Mouse (Mus musculus) heart, adult 8-10 months (tissue): ENCODE measurements around the gene Neurod2. TPM values are rescaled to one million over a fixed set of nuclear protein-coding genes. Genes with fewer than 3 reads are reported as not detected.

Experiments
- DNase-seq: peaks from one replicate; pipeline ENCODE4 v3.0.0; 2022; ENCODE audit warnings: low spot score
- total RNA-seq, 4 experiments: library from RNA; stranded (reverse); gene quantifications; 2 replicates each; pipeline ENCODE4 v1.2.4; 2022

Neurod2 gene
- total RNA-seq, 4 experiments from 2014 or later: not detected

DNA sequence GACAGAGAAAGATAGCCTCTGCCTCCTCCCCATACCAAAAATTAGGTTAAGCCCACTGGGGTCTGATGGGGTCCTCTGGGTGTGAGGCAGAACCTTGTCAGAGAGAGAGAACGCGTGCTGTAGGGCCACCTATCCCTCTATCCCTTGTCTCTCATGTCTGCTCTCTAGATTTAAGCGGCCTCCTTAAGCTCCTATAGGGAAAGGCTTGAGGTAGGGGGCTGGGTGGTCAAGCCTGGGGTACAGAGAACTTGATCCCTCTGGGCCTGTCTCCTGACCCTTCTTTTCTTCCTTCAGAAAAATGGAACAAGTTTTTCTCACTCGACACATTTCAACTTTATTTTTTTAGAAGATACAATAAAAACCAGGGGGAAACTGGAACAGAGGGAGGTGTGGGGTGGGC is 3.4 kb upstream of the Neurod2 start:
- DNase-seq: no peak

GRCm38 (mm10) chr11:98332186-98332585 is 2.7 kb upstream of the Neurod2 start:
- DNase-seq: no peak

- no peak for DNase-seq
Measured at GRCm38 (mm10) chr11:98331401-98331800, 2.0 kb upstream of the Neurod2 start.

DNA sequence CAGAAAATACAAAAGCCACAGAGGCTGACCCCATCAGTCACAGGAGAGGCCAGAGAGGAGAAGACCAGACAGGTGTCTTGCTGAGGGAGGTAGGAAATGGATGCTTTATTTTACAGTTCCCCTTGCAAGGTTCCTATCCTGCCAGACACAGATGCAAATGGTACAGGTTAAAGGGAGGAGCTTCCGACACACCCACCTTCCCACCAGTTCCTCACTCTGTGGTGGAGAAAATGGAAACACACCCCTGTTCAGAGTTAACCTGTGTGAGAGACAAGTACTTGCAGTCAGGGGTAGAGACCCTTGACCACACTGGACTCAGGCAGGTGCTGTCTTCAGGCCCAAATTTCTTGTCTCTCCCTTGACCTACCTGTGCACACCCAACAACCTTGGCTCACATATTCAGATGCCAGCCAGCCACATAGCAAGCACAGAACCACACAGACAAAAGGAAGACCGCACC is 1.3 kb upstream of the Neurod2 start:
- no peak for DNase-seq

DNA sequence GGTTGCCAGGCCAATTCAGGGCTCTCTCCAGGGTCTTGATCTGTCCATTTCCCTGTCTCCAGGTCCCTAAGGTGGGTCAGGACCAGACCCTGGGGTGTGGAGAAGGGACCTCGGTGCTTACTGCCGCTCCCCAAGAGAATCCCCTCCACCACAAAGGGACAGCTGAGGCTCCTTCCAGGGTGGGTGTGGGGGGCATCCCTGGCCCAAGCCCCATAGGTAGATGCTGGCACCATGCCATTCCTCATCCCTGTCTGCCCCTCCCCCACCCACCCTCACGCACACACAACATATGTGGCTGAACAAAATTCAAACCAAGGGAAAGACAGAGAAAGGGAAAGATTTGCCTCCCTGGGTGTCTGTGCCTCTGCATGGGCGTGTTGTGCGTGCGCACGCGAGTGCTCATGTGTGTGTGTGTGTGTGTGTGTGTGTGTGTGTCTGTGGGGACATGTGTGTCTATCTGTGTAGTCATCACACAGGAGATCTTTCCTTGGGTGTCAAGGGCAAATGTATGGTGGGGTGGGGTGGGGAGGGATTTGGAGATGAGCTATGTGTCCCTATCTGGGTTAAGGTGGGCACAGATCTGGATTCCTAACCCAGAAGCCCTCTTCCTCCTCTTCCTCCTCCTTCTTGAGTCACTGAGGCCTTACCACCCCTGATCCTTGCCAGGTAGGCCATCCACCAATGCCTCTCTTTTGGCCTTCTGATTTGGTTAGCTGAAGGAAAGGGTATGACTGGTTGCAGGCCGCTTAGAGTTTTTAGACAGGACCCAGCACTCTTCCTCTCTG is 704 bp upstream of the Neurod2 start:
- DNase-seq: no peak

GRCm38 (mm10) chr11:98328371-98329069 is 928 bp downstream of the Neurod2 start:
- DNase-seq: no peak

DNA sequence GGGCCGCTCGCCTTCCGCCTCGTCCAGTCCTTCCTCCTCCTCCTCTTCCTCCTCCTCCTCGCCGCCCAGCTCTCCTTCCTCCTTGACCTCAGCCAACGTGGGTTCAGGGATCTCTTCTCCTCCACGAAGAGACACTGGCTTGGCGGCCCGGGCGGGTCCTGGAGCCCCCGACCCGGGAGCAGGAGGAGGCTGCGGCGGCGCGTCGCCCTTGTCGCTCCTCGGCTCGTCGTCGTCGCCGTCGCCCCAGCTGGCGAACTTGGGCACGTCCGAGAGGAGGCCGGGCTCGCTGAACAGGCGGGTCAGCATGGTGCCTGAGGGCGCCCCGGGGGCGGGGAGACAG is 1.4 kb downstream of the Neurod2 start:
- DNase-seq: no peak

- no peak for DNase-seq
Measured at GRCm38 (mm10) chr11:98327136-98328030, 2.1 kb downstream of the Neurod2 start.

- DNase-seq: no peak
Measured at GRCm38 (mm10) chr11:98326741-98327135, 2.7 kb downstream of the Neurod2 start.

GRCm38 (mm10) chr11:98325821-98326218 is 3.6 kb downstream of the Neurod2 start:
- DNase-seq: no peak

DNA sequence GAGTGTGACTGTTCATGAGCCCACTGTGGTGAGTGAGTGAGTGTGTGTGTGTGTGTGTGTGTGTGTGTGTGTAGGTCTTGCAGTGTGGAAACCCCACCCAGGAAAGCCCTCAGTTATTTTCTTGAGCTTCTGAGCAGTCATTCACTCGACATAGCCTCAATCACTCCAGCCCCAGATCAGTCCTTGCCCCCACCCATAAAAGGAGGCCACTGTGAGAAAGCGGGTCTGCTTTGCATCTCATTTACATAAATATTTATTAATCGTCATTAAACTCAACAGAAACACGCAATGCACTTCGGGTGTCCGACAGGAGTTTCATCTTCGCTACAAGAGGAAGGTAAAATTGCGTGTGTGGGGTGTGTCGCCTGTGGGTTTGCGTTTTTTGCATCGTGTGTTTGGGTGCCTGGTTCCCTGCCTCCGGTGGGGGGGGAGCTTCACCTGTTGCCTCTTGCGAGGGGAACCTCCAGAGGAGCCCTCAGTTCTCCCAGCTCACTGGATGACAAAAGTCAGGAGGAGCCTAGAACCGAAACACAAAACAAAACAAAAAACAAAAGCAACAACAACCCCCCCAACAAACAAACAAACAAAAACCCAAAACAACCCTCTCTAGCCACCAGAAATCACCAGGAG is 4.1 kb downstream of the Neurod2 start:
- DNase-seq: no peak

- DNase-seq: no peak
Measured at GRCm38 (mm10) chr11:98323933-98324332, 5.5 kb downstream of the Neurod2 start.

DNA sequence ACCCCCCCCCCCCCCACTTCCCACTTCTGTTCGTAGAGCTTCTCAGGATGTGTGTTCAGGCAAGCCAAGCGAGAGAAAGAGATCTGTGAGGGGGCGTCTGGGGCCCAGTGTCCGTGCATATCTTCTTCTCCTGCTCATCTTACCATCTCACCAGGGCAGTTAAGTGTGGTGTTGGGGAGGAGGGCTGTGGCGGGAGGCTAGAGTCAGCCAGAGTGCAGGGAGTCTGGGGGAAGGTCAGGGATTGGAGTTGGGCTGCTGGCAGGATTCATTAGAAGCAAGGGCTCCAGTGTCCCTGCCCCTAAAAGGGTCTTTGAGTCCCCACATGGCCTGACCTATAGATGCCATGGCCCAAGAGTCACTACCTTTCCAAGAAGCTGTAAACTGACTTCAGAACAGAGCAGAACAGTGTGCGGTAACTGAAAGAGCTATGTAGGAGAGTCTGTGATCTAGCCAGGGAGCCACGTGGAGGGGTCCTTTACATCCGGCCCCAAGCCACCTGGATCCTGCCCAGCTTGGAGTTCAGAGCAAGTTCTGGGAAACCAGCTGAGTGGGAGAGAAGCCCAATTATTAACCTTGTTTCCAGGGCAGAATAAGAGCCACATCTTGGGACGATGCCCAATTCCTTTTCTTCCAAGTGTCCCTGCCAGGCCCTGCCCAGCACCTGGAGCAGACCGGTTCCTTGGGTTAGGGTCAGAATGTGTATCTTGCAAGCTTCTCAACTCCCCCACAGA is 6.1 kb downstream of the Neurod2 start:
- no peak for DNase-seq

GRCm38 (mm10) chr11:98322159-98322558 is 7.3 kb downstream of the Neurod2 start:
- DNase-seq: no peak

GRCm38 (mm10) chr11:98321677-98322003 is 7.8 kb downstream of the Neurod2 start:
- DNase-seq: no peak

DNA sequence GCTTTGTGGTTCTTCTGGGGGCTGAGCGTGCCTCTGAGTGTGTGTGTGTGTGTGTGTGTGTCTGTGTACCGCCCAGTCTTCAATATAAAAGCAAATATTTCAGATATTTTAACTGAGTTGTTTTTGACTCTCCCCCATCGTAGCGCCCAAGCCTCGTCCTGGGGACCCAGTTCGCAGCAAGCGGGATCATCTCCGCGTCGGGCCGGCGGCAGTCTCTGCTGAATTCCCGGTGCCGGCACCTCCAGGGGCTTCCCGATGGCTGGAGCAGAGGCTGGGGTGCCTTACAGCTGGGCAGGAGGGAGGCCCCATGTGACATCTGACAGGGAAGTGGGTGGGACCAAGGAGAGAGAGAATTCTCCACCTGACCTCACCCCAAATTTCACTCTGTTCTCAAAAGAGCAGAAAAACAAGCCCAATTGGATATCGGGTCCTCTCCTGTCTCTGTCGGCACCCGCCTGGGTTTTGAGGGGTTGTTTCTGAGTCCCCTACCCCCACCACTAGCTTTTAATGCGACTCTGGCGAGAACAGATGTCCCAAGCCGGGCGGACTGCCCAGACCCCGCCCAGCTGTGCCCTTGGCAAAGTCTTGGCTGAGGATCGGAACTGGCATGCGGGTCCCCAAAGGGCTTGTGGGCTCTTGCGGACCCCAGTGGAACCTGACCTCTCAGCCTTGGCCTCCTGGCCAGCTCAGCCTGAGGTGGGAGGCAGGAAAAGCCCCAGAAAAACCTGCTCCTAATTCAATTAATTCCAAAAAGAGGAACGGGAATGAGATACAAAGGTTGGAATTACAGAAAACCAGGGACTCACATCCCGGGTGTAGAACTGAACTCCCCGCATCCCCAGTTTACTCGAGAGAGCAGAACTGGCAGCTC is 8.4 kb downstream of the Neurod2 start:
- no peak for DNase-seq

DNA sequence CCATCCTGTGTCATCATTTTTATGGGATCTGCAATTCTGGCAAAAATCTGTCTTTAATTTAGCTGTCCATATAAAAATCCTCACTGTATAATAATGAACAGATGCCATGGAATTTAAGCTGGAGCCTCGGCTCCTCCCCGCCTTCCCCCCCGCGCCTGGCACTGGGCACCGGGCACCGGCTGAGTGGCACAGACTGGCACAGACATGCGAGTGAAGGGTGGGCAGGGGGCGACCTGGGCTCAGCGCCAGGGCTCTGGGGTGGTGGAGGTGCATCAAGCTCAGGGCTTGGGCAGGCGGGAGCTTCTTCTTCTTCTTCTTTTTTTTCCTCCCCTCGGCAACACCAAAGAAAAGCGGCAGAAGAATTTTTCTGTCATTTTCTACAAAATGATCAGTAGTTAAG is 9.1 kb downstream of the Neurod2 start:
- no peak for DNase-seq

- DNase-seq: no peak
Measured at GRCm38 (mm10) chr11:98319944-98320343, 9.5 kb downstream of the Neurod2 start.

DNA sequence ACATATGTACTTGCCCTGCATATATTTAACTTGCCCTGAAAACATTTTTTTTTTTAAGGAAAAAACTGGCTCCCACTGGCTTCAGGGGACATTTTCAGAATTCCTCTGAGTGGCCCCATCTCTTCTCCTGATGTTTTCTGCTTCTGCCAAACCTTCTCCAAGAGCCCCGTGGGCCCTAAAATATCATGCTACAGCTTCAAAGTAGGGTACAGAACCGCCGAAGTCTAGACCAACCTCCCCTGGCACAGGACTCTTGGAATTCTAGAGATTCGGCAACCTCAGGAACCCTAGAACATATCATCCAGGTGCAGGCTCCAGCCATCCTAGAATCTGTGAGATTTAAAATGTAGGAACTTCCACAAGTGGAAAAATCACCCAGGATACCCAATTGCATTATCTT is 9.9 kb downstream of the Neurod2 start:
- DNase-seq: no peak

- DNase-seq: no peak
Measured at GRCm38 (mm10) chr11:98319120-98319519, 10.3 kb downstream of the Neurod2 start.
